Mouse (Mus musculus): ENCODE results near the gene Aak1. TPM values are rescaled to one million over a fixed set of nuclear protein-coding genes. Genes with fewer than 3 reads are reported as not detected.

The Aak1 gene
- total RNA-seq (2023), result 36.8 and 47.0 TPM in 2 replicates

DNA sequence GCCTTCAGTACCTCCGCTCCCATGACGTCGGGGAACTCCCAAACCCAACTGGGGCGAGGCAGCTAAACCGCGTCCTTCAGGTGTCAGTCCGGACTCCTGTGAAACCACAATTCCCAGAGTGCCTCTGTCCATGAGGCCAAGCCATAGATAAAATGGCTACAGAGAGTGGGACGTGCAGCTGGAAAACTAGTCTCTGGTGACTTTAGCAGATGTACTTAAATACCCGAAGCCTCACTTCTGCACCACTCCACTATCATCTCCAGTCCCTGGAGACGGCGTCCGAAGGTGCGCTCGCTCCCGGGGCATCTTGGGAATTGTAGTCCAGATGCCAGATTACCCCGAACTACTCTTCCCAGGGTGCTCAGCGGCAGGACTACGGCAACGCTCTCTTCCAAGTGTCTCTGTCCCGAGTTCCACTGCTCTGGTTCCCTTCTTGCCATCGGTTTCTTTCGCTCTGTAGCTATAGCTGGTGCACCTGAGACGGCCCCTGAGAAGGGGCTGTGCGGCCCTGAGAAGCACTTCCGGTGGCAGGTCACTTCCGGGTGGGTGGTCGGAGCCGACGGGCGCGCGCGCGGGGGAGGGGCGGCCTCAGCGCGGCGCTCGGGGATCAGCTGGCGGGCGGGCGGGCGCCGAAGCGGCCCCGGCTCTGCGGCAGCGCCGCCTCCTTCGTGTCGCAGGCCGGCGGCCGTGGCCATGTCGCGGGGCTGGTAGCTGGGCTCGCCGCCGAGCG lies at the start of gene Aak1:
Aak1 (plus strand) TSS at position 603 of the 730 bp plus-strand sequence.

DNA sequence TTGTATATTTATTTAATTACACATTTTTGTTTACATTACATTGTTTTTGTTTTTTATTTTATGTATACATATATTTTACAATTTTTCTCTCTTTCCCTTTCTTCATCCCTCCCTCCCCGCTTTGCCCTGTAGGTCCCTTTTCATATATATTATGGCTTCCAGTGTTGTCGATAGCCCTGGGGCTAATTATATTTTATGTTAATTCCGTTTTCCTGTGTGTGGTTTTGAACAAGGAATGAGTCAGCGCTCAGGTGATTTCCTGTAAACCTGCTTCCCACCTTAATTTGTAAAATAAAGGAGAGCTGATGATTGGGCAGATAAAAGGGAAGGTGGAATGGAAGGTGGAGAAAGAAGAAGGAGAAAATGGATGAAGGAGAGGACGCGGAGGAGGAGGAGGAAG lies 159.6 kb downstream of the Aak1 start, which contains the start of gene Nfu1:
Nfu1 (plus strand) TSS at position 350 of the 400 bp plus-strand sequence.

DNA sequence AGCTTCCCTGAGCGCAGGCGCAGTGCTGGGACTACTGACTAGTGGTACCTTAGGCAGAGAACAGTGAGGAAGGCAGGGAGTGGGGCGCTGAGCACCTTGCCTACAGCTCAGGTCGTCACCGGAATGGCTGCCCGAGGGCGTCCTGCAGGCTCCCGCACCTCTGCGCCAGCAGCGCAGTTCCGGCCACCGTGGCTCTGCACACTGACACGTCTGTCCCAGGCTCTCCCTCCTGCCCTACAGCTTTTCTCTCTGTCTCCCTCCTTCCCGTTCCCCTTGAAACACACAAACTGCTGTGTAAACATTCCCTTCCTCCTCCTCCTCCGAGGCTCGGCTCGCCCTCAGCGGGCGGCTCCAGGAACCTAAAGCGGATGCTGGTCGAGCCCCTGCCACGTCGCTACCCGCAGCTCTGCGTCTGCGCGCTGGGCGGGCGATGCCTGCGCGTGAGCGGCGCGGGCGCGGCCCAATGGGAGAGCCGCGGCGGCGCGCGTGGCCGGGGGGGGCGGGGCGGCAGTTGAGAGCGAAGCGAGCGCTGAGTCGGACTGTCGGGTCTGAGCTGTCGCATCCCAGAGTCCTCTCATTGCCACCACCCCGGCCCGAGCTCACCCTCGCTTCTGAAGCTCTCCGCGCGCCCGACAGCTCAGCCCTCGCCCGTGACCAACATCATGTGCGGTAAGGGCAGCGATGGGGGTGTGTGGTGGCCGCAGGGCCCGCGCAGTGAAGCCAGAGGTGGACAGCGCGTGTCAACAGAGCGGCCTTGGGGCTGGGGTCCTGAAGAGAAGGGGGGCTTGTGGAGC lies 193.2 kb downstream of the Aak1 start, which contains the start of gene Gfpt1:
Gfpt1 (plus strand) TSS at position 510 of the 794 bp plus-strand sequence.

Other genes starting within 250 kb of the Aak1 start
- 145 and 168 TPM in 2 replicates for gene Asprv1, start 221.4 kb upstream of the Aak1 start, total RNA-seq (2023)
- gene Mxd1, start 180.4 kb upstream of the Aak1 start, total RNA-seq (2023), result 1,109 and 1,231 TPM in 2 replicates
- gene Snrnp27, start 165.0 kb upstream of the Aak1 start, total RNA-seq (2023), result 25.2 and 32.0 TPM in 2 replicates
- gene Gmcl1, start 116.1 kb upstream of the Aak1 start, total RNA-seq (2023), result 13.4 and 19.2 TPM in 2 replicates
- gene Anxa4, start 55.9 kb upstream of the Aak1 start, total RNA-seq (2023), result 9.3 and 12.7 TPM in 2 replicates
- gene Nfu1, start 159.7 kb downstream of the Aak1 start, total RNA-seq (2023), result 45.8 and 55.5 TPM in 2 replicates
- 26.7 and 34.9 TPM in 2 replicates for gene Gfpt1, start 193.3 kb downstream of the Aak1 start, total RNA-seq (2023)